Mouse (Mus musculus) kidney, postnatal 0 days (tissue): ENCODE measurements around the gene Tpp1. TPM values are rescaled to one million over a fixed set of nuclear protein-coding genes. Genes with fewer than 3 reads are reported as not detected.

Source experiments
- ATAC-seq: fragments of 200-750 bp; cut with Nextera tagmentation; replicated peaks from 2 replicates; pipeline ENCODE4 v1.8.0; 2017; ENCODE audit warnings: low read depth, moderate number of reproducible peaks, moderate TSS enrichment, moderate library complexity; ENCODE audit not compliant: low FRiP score
- DNase-seq: peaks from one replicate; pipeline ENCODE4 v3.0.0-alpha.2; 2016; ENCODE audit warnings: low spot score
- H3K27ac ChIP-seq: fragments of 300-500 bp; sonication (generic); 2 replicates; pipeline ENCODE4 v1.5.1; 2014; ENCODE audit warnings: mild to moderate bottlenecking
- H3K27me3 ChIP-seq: fragments of 300-500 bp; sonication (generic); 2 replicates; pipeline ENCODE4 v1.6.1; 2014; ENCODE audit warnings: low read length, mixed read lengths; ENCODE audit not compliant: insufficient read depth
- H3K36me3 ChIP-seq: fragments of 300-500 bp; sonication (generic); 2 replicates; pipeline ENCODE4 v1.6.1; 2014; ENCODE audit warnings: low read length, mixed read lengths; ENCODE audit not compliant: insufficient read depth
- H3K4me1 ChIP-seq: fragments of 300-500 bp; sonication (generic); replicated peaks from 2 replicates; pipeline ENCODE4 v1.6.1; 2014; ENCODE audit warnings: antibody characterized with exemption, low read length, mixed read lengths; ENCODE audit not compliant: insufficient read depth
- H3K4me2 ChIP-seq: fragments of 300-500 bp; sonication (generic); 2 replicates; pipeline ENCODE4 v1.6.1; 2014; ENCODE audit warnings: mild to moderate bottlenecking, low read length, moderate library complexity, mixed read lengths
- H3K4me3 ChIP-seq: fragments of 300-500 bp; sonication (generic); replicated peaks from 2 replicates; pipeline ENCODE4 v1.5.1; 2014; ENCODE audit warnings: low read depth, low read length
- H3K9ac ChIP-seq: fragments of 300-500 bp; sonication (generic); 2 replicates; pipeline ENCODE4 v1.6.1; 2014; ENCODE audit warnings: low read depth, low read length
- H3K9me3 ChIP-seq: fragments of 300-500 bp; sonication (generic); replicated peaks from 2 replicates; pipeline ENCODE4 v1.6.1; 2016; ENCODE audit warnings: low read length, inconsistent platforms, mixed read lengths
- CTCF ChIP-seq: IDR thresholded peaks from 2 replicates; pipeline ENCODE4 v1.5.1; 2016; ENCODE audit warnings: antibody characterized with exemption, low read depth, mild to moderate bottlenecking, moderate library complexity
- WGBS: fragments of 180-500 bp; shearing (Covaris S2); extraction: QIAGEN DNeasy Blood & Tissue Kit; methylation state at CpG from one replicate; pipeline ENCODE4 v1.1.7; 2014; 5-methylcytosine and 5-hydroxymethylcytosine counted together
- polyA plus RNA-seq: library from polyadenylated mRNA; unstranded; fragments of >200 nt; fragmentation: Nextera tagmentation; extraction: Ambion mirVana; gene quantifications from 2 replicates; pipeline ENCODE4 v1.2.1, GENCODE M21; 2015

The Tpp1 gene
- polyA plus RNA-seq, 1 experiment from 2014 or later, result 114 TPM

DNA sequence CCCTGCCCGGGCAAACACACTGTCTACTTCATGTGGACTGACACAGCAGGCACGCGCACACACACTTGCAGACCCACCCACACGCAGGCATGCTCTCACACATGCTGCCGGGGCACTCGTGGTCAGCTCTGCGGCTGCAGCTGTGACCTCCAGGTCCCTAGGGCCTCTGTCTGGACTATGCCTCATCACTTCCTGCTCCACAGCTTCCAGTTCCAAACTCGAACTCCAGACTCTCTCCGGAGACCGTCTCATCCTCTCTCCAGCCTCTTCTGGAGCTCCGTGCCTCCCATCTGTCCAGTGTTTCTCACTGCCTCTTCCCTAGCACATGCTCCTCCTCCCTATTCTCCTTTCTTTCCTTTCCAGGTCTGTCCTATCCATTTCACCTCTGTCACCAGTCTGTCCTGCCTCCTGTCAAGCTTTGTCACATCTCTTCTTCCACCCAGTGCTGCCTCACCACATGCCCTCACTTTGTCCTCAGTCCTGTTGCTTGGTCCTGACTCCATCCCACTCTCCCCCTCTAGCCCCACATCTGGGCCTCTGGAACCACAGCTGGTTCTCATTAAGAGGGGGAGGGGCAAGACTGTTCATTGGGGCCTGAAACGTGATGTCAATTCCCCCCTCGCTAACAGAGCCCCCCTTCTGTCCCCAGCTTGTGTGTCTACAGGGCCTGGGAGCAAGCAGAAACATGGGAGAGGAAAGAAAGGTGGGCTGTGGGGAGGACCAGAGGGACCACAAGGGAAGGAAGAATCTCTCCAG, 25.9 kb upstream of the Tpp1 start:
- no peaks in the 10 kb centered on the region for H3K9me3 ChIP-seq
- H3K27me3 ChIP-seq, result no peaks in the 10 kb centered on the region
- peak overlapping the region; percentile 87 for H3K27ac ChIP-seq
- 0 out of 2 replicates have a peak overlapping the region, but pooled peaks have one; percentile 23 for H3K9ac ChIP-seq
- no peak for TF ChIP-seq CTCF
- peak; percentile 74 for ATAC-seq
- peak overlapping the region; percentile 1; the same call in 1 of the 2 replicates for H3K4me3 ChIP-seq
- 0 out of 2 replicates have a peak, but pooled peaks cover 4% of the 10 kb centered on the region for H3K36me3 ChIP-seq
- H3K4me2 ChIP-seq, result peak overlapping the region; percentile 35
- peaks cover 36% of the 10 kb centered on the region for H3K4me1 ChIP-seq
- peak; percentile 87 for DNase-seq
- 14% methylated on average over 13 of the region's 13 CpGs for WGBS

DNA sequence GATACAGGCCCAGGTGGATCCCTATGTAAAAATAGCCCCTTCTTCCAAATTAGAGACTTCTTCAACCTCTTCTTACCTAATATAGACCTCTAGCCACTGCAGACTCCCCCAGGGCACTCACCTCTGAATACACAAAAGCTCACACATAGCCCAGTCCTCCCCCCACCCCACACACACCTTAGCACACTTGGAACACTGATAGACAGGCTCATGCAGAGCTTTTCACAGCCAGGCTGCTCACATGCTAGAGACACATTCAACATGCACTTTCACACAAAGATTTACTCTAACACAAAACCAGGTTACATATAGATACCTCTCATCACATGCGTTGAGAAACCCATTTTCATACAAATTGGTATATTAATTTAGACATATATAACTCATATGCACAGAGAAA, 25.3 kb upstream of the Tpp1 start:
- Histone ChIP-seq H3K27ac (peak overlapping the region; percentile 87), H3K9me3 (no peaks in the 10 kb centered on the region), H3K36me3 (peaks cover 9% of the 10 kb centered on the region; the same call in 1 of the 2 replicates), H3K27me3 (no peaks in the 10 kb centered on the region), H3K9ac (no peak overlapping the region), H3K4me1 (peaks cover 36% of the 10 kb centered on the region), H3K4me2 (peak overlapping the region; percentile 35), H3K4me3 (no peak overlapping the region)
- DNase-seq, result no peak
- TF ChIP-seq CTCF, result no peak
- WGBS, result 89% methylated on average over 1 of the region's 1 CpGs
- ATAC-seq, result no peak

DNA sequence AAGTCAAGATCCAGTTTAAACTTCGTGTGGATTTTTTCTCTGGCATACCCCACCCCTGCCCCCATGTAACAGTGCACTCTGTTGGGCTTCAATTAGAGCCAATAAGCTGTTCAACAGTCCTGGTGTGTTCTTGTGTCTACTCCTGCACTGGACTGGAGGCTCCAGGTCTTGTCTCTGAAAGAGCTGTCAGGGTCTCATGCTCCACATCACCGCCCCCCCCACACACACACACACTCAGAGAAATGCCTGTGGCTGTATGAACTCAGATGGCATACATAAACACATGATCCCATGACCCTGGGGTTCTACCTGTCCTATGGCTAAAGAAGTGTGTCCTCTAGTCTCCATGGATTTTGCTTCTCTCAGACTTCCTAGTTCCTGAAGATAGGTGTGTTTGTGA, 24.0 kb upstream of the Tpp1 start:
- Histone ChIP-seq H3K27me3 (no peaks in the 10 kb centered on the region), H3K9ac (no peak overlapping the region), H3K36me3 (peaks cover 13% of the 10 kb centered on the region; the same call in 1 of the 2 replicates), H3K4me3 (no peak overlapping the region), H3K9me3 (no peaks in the 10 kb centered on the region), H3K27ac (no peak overlapping the region), H3K4me1 (peaks cover 36% of the 10 kb centered on the region), H3K4me2 (no peak overlapping the region)
- 76% methylated on average over 2 of the region's 2 CpGs for WGBS
- DNase-seq (no peak), ATAC-seq (no peak)
- no peak for TF ChIP-seq CTCF

GRCm38 (mm10) chr7:105774661-105775060, 22.6 kb upstream of the Tpp1 start:
- no peaks in the 10 kb centered on the region for H3K9me3 ChIP-seq
- peak; percentile 91 for DNase-seq
- H3K4me1 ChIP-seq, result peaks cover 36% of the 10 kb centered on the region

DNA sequence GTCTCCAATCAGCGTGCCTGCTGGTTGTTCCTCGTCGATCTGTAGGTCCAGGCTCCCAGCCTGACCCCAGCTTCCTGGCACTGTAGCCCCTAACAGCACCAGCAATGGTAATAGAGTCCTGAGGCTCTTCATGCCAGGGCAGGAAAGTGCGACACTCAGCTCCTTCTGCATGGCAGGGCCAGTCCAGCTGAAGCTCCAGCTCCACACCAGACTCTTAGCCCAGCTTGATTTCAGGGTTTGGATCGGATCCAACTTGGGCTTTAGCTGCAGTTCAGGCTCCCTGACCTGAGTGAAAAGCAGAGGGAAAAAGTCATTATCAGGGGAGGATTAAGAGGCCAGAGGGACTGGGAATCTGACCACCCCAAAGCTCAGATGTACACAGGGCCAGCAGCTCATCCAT, 21.0 kb upstream of the Tpp1 start:
- ATAC-seq (no peak), DNase-seq (no peak)
- Histone ChIP-seq H3K9me3 (no peaks in the 10 kb centered on the region), H3K27me3 (no peaks in the 10 kb centered on the region), H3K36me3 (peaks cover 13% of the 10 kb centered on the region; the same call in 1 of the 2 replicates), H3K9ac (no peak overlapping the region), H3K4me1 (peaks cover 22% of the 10 kb centered on the region), H3K27ac (no peak overlapping the region), H3K4me2 (no peak overlapping the region), H3K4me3 (no peak overlapping the region)
- no peak for TF ChIP-seq CTCF
- 75% methylated on average over 5 of the region's 5 CpGs for WGBS

More at GRCm38 (mm10) chr7:105774661-105775060, 22.6 kb upstream of the Tpp1 start:
- ATAC-seq, result peak; percentile 62
- Histone ChIP-seq H3K9ac (no peak overlapping the region), H3K4me3 (no peak overlapping the region), H3K36me3 (peaks cover 13% of the 10 kb centered on the region; the same call in 1 of the 2 replicates), H3K27me3 (no peaks in the 10 kb centered on the region), H3K27ac (peak overlapping the region; percentile 51), H3K4me2 (0 out of 2 replicates have a peak overlapping the region, but pooled peaks have one; percentile 9)
- 16% methylated on average over 8 of the region's 8 CpGs for WGBS
- no peak for TF ChIP-seq CTCF

DNA sequence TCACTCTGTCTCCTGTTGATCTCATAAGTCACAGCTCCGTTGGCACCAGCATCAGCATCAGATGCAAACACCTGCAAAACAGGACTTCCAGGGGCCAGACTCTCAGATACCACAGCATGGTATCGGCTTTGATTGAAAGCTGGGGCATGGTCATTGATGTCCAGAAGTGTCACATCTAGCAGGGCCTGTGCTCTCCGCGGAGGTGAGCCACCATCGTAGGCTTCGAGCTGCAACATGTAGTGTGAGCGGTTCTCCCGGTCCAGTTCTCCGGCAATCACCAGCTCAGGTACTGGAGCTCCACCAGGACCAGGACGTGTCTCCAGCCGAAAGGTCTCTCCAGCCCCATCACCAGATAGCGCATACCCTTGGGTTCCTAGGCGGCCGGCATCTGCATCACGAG, 20.3 kb upstream of the Tpp1 start:
- DNase-seq (no peak), ATAC-seq (no peak)
- no peak overlapping the region for H3K4me3 ChIP-seq
- WGBS, result 95% methylated on average over 15 of the region's 15 CpGs
- H3K36me3 ChIP-seq, result peaks cover 13% of the 10 kb centered on the region; the same call in 1 of the 2 replicates
- H3K9ac ChIP-seq, result no peak overlapping the region
- no peak overlapping the region for H3K27ac ChIP-seq
- H3K9me3 ChIP-seq, result no peaks in the 10 kb centered on the region
- no peak for TF ChIP-seq CTCF
- H3K27me3 ChIP-seq, result no peaks in the 10 kb centered on the region
- peaks cover 24% of the 10 kb centered on the region for H3K4me1 ChIP-seq
- no peak overlapping the region for H3K4me2 ChIP-seq
